Mouse (Mus musculus): ENCODE measurements around the gene Ryr2.
"Not testable (repeated sequence)": the region's sequence is repeated elsewhere in the genome, so short reads cannot be mapped to it uniquely, and the experiment has no call there.

The Ryr2 gene

DNA sequence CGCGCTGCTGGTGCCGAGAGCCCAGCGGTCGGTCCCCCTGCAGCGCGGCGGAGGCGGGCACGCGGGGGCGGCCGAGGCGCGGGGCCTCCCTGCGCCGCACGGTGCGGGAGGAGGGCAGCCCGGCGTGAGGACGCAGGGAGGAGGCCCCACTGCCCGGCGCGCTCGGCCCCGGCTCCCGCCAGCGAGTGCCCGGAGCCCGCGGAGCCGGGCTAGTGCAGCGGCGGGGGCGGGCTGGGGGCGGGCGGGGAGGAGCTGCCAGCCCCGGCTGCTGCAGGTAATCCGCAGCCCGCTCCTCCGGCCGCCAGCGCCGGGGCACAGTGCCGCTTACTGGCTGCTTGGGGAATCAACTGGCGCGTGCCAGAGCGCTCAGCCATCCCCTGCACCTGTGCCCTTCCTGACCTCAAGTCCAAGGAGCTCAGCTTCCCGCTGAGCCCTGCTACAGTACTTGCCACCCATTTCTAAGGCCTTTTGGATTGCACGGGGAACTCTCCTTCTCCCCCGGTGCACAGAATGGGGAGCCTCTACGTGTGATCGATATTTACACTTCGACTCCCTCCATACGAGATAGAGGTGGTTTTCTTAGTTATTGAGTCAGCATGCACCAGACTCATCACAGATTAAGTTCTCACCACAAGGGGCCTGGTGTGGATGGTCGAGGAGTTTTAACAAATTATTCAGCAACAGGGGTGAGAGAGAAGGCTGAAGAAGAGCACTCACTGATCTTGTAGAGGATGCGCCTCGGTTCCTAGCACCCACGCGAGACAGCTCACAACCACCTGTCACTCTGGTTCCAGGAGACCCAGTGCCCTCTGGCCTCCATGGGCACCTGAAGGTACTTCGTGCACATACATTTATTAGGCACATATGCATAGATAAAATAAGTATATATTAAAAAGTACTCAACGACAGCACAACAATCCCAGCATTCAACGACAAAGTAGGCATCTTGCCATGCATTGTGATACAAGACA, at the start of gene Ryr2:
Gene Ryr2 (minus strand): TSS at position 284 of the 971 bp plus-strand sequence.
- DNase-seq (ENCODE audit: low spot score), result no peak

DNA sequence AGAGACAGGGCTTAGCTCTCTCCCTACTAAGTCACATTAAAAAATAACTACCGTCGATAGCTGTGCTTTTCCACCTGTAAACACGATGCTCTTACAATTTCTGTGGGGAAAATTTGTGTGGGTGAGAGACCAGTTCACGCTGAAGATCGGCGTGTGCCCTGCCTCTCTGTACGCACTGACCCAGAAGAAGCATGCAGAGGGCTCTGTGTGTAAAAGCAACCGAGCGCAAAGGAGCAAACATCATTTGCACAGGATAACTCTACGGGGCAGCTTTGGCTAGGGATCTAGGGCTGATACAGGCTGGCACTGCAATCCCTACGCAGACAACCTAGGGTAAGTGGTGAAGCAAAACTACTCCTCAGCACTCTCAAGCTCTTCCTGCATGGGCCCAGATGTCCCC, 47.2 kb upstream of the Ryr2 start:
- DNase-seq (ENCODE audit: low spot score), result no peak

DNA sequence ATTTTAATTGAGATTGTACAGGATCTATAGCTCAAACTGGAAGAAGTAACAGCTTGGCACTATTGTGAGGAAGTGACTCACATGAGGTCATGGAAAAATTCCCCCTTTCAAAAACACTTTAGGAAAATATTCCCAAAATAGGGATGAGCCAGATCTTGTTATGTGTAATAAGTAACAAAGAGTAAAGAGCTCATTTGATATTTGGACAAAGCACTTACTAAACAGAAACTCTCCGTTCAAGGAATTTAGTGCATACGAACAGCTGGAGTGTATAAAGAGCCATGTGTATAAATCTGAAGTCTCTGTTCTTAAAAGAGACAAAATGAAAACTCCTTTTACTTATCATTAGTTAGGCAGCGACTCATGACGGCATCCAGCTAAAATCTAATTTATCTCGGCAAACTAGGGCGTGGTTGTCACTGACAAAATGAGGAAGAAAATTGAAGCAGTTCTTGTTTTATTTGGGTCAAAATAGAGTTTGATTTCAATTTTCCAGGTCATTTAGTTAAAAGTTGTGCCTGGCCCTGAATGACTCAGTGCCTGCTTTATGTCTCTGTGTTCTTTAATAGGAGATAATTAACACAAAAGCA, 40.3 kb upstream of the Ryr2 start:
- no peak for DNase-seq (ENCODE audit: low spot score)

DNA sequence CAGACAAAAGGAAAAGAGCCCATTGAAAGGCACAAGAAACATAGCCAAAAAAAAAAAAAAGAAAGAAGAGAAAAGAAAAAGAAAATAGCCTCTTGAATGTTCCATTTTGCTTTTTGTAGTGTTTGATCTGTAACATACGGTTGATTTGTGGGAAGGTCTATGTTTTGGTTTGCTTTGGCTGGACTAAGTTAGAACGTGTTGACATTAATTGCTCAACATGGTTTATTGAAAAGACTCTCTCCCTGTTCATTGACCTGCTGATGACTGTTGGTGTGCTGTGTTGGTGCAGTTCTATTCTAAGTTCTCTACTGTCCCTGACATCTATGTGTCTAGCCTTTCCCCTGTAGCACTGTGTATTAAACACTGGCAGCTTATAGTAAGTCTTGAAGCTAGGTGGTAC, 39.7 kb upstream of the Ryr2 start:
- no peak for DNase-seq (ENCODE audit: low spot score)

- DNase-seq (ENCODE audit: low spot score), result no peak
These were observed 36.6 kb upstream of the Ryr2 start for GRCm38 (mm10) chr13:12143347-12143746.

DNA sequence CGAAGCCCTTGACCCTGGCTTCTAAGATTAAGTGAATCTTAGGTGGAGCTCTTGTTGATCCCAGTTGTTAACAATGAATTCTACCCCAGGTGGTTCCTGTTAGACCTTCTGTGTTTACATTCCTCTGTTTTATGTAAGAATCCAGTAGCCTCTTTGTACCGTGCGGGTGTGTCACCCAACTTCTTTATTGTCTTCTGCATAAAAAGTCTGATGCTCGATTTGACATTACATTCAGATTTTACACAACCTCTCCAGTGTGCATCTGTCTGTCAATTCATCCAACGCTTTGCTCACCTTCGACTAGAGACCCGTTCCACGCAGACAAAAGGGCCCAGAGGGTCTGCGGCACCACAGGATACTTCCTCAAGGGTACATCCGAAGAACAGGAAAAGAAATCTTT, 29.7 kb upstream of the Ryr2 start:
- DNase-seq (ENCODE audit: low spot score), result not testable (repeated sequence)

DNA sequence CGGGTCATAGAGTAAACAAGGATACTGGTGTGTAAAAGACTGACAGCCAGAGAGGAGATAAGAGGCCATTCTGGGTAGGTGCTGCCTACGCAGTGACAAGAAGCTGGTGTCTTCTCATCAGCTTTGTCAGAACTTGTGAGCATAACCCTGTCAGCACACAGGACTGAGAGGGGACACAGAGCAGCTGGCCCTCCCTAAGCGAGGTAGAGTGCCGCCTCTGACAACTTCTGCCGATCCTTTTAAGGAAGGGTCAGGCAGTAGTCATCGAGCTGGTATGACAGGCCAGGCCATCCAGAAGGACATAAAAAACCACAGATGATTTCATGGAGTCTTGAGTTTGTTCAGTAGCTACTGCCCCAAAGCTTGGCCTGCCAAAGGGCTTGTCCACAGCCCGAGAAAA, 26.8 kb upstream of the Ryr2 start:
- no peak for DNase-seq (ENCODE audit: low spot score)

DNA sequence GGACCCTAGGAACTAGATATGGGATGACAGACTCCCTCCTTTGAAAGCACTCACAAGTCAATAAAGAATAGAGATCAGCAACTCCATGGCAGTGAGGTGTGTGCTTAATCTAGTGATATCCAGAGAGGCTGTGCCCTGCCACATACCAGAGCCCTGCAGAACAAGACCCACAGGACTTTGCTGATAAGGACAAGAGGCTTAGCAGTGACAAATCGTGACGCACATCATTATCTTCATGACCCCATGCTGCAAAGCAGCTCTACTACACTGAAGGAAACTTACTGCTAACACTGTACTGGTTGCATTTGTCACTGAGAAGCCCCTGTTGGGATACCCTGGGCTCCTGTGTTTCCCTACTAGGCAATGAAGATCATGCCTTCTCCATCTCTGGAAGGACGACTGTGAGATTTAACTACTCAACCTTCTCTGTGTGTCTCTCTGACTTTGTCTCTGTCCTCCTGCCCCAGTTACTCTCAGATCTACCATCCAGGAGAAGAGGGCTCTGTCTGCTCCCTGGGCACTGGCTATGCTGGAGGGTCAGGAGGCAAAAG, 25.5 kb upstream of the Ryr2 start:
- no peak for DNase-seq (ENCODE audit: low spot score)

GRCm38 (mm10) chr13:12129121-12129520, 22.4 kb upstream of the Ryr2 start:
- DNase-seq (ENCODE audit: low spot score), result no peak

- no peak for DNase-seq (ENCODE audit: low spot score)
These were observed 19.4 kb upstream of the Ryr2 start for GRCm38 (mm10) chr13:12126099-12126498.

DNA sequence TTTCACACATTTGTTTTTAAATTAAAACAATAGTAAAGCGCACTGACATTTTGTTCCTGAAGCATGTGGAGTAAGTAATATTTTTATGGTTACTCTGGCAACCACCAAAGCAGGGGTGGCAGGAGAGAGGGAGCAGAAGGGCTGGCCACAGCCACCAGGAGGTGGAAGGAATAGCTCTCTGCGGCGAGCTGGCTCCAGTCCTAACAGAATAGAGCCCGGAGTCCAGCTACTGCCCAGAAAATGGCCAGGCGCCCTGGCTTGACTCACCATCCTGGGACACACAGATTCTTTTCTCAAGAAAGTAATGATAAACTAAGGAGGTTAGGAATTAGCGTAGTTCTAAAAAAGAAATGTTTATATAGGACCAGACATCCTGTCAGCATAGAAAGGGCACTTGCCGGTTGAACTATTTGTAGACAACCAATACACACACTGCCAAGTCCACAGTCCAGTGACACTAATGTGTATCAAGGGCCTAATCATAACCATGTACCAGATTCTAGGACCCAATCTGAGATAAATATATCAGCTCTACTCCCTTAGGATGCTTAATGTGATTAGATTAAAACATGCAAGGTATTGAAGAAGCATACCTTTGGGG, 18.3 kb upstream of the Ryr2 start:
- no peak for DNase-seq (ENCODE audit: low spot score)

GRCm38 (mm10) chr13:12115551-12115950, 8.8 kb upstream of the Ryr2 start:
- DNase-seq (ENCODE audit: low spot score), result no peak

DNA sequence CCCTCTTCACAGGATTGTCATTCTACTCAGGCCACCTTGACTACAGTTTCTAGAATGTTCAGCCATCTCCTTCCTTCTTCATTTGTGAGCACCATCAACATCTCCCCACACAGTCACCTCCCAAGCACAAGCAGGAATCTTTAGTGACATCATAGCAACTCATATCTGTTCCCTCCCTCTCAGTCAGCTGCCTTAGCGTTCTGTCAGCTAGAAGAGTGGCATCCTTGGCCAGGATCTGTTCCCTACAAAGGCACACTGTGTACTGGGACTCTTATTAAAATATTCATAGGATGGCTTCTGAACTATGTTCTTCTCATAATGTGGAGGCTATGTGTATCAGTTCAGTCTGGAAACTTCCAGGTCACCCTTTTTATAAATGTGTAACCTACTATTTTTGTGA, 8.1 kb upstream of the Ryr2 start:
- no peak for DNase-seq (ENCODE audit: low spot score)

GRCm38 (mm10) chr13:12108955-12109354, 2.2 kb upstream of the Ryr2 start:
- DNase-seq (ENCODE audit: low spot score), result no peak

DNA sequence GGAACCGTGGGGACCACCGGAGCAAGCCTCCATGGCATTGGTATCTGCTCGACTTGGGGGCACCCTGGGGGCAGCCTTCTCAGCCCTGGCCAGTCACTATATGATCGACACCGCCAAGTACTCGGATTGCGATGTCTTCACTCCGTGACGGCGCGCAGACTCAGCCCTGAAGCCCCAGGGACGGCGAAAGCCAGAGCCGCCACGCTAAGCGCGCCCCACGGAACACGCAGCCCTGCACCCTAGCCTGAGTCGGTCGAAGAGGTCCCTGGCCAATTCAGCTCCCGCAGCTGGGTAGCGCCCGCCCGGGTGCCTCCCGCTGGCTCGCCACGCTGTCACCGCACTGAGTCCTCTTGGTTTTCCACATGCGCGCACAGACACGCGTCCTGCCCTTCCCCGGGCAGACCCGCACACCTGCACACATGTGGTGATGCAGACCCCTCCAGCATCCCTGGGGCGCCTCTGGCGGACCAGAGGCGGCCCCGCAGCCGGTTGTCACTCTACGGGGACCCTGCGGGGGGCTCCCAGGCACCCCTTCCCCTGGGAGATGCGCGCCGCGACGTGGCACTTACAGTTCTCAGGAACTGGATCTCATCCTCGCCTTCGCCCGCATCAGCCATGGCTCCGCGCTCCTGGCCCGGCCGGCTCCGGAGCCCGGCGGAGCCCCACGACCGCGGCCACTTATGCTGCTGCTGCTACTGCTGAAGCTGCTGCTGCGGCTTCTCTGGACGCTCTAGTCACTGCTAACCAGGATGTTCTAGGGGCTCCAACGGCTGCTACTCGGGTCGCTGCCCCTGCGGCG, 716 bp downstream of the Ryr2 start:
- DNase-seq (ENCODE audit: low spot score), result no peak

DNA sequence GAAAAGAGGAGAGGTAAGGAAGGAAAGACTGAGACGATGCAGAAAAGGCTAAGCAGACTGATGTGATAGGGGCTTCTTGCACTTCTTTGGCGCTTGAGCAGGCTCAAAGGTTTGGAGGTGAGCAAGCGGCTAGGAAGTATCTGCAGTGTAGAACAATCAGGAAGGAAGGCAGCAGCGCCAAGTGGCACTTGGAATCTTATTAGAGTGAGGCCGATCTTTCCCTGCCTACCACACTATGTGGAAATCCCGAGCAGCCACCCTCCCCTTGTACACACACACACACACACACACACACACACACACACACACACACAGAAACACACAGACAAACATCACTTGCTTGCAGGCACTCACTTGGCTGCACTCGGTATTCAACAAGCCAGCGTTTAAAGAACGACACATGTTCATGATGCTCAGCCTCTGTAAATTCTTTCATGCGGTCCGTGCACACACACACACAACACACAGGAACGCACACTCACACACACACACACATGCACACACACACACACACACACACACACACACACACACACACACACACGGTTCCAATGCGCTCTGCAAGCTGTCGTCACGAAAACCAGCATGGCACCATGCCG, 1.4 kb downstream of the Ryr2 start:
- no peak for DNase-seq (ENCODE audit: low spot score)

DNA sequence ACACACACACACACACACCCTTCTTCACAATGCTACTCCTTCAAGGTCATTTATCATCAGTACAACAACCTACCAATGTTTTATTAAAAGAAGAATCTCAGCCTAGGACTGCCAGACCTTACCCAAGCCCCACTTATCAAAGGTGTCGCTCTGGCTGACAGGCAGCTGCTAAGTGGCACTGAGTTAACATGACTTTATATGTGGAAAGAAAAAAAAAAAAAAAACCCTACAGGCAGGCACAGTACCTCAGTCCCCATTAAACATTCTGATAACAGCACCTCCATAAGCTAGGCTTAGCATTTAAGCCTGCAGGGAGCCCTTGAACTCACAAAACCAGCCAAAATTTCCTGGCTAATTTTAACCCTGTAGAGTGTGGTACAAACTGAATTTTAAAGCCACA, 2.4 kb downstream of the Ryr2 start:
- no peak for DNase-seq (ENCODE audit: low spot score)

DNA sequence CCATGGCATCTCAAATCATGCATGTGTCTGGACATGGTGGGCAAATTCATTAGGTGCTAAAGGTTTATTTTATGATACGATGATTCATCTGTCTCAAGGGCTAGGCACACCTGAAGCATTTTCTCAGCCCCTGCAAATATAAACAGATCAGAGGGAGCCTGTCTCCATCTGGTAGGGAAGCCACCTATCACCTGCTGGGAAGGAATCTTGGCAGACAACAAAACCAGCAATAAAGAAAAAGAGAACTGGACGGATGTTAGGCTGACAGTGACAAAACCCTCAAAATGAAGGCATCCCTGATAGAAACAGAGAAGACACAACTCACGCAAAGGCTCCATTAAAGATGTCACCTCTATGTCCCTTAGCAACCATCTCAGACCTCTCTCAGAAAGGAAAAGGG, 3.7 kb downstream of the Ryr2 start:
- no peak for DNase-seq (ENCODE audit: low spot score)

DNA sequence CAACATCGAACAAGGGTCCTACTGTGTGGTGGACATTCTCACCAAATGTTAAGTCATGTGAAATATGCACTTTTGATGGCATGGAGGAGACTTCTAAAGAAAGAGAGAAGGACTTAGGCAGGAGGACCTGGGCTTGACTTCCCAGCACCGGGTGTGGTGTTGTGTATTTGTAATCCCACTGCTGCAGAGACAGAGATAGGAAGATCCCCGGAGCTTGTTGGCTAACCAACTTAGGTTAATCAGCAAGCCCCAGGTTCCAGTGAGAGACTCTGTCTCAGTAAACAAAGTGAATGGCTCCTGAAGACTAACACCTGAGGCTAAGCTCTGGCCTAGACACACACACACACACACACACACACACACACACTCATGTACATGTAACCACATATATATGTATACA, 7.3 kb downstream of the Ryr2 start:
- DNase-seq (ENCODE audit: low spot score), result no peak

DNA sequence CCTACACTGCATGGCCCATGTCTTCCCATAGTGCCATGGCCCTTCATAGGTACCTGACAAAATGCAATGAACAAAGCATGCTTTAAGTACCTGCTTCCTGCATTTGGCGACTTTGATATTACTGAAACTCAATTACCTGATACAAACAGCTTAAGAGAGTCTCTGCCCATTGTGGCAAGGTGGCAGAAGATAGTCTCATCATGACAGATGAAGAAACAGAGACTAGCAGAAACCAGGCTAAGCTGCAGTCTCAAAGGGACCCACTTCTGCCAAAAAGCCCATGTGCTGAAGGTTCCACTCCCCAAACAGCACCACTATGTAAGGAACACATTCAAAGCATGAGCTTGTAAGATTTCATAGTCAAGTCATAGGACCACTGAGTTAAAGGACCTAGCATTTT, 7.8 kb downstream of the Ryr2 start:
- DNase-seq (ENCODE audit: low spot score), result no peak

- no peak for DNase-seq (ENCODE audit: low spot score)
These were observed 10.3 kb downstream of the Ryr2 start for GRCm38 (mm10) chr13:12096382-12096932.

All from spleen, adult 12 weeks (tissue).